Mouse (Mus musculus): Measurements from ENCODE around the gene Pard3b. TPM values are rescaled to one million over a fixed set of nuclear protein-coding genes. Genes with fewer than 3 reads are reported as not detected.

Gene Pard3b
- polyA plus RNA-seq, 1 experiment: 0.12 TPM

- TF ChIP-seq CTCF (IDR thresholded peaks at IDR 0.05; ENCODE audit: low read depth, low read length) (no peak), POLR2A (IDR thresholded peaks at IDR 0.05; ENCODE audit: borderline replicate concordance, low read depth, low read length) (no peak)
- Histone ChIP-seq H3K27ac (ENCODE audit: insufficient read depth, low read depth, low read length) (no peak overlapping the region), H3K4me3 (ENCODE audit: insufficient read depth, low read length) (no peak overlapping the region), H3K4me1 (ENCODE audit: control insufficient read depth, insufficient read depth, low read length) (peaks cover 7% of the 10 kb centered on the region)
Observed at GRCm38 (mm10) chr1:62325237-62325636, 686.6 kb downstream of the Pard3b start.

GRCm38 (mm10) chr1:62327743-62328142, 689.1 kb downstream of the Pard3b start:
- Histone ChIP-seq H3K27ac (ENCODE audit: insufficient read depth, low read depth, low read length) (no peak overlapping the region), H3K4me1 (ENCODE audit: control insufficient read depth, insufficient read depth, low read length) (peaks cover 7% of the 10 kb centered on the region), H3K4me3 (ENCODE audit: insufficient read depth, low read length) (no peak overlapping the region)
- TF ChIP-seq CTCF (IDR thresholded peaks at IDR 0.05; ENCODE audit: low read depth, low read length): no peak
- TF ChIP-seq POLR2A (IDR thresholded peaks at IDR 0.05; ENCODE audit: borderline replicate concordance, low read depth, low read length): no peak

GRCm38 (mm10) chr1:62328808-62329207, 690.2 kb downstream of the Pard3b start:
- H3K4me3 ChIP-seq (ENCODE audit: insufficient read depth, low read length): no peak overlapping the region
- no peak overlapping the region for H3K27ac ChIP-seq (ENCODE audit: insufficient read depth, low read depth, low read length)
- TF ChIP-seq POLR2A (IDR thresholded peaks at IDR 0.05; ENCODE audit: borderline replicate concordance, low read depth, low read length) (no peak), CTCF (IDR thresholded peaks at IDR 0.05; ENCODE audit: low read depth, low read length) (no peak)
- H3K4me1 ChIP-seq (ENCODE audit: control insufficient read depth, insufficient read depth, low read length): peaks cover 7% of the 10 kb centered on the region

- no peak overlapping the region for H3K27ac ChIP-seq (ENCODE audit: insufficient read depth, low read depth, low read length)
- no peak overlapping the region for H3K4me3 ChIP-seq (ENCODE audit: insufficient read depth, low read length)
- peaks cover 7% of the 10 kb centered on the region for H3K4me1 ChIP-seq (ENCODE audit: control insufficient read depth, insufficient read depth, low read length)
- TF ChIP-seq CTCF (IDR thresholded peaks at IDR 0.05; ENCODE audit: low read depth, low read length) (no peak), POLR2A (IDR thresholded peaks at IDR 0.05; ENCODE audit: borderline replicate concordance, low read depth, low read length) (no peak)
Observed at GRCm38 (mm10) chr1:62333016-62333415, 694.4 kb downstream of the Pard3b start.

- Histone ChIP-seq H3K4me1 (ENCODE audit: control insufficient read depth, insufficient read depth, low read length) (peaks cover under 1% of the 10 kb centered on the region; the same call in 1 of the 2 replicates), H3K27ac (ENCODE audit: insufficient read depth, low read depth, low read length) (no peak overlapping the region), H3K4me3 (ENCODE audit: insufficient read depth, low read length) (no peak overlapping the region)
- TF ChIP-seq CTCF (IDR thresholded peaks at IDR 0.05; ENCODE audit: low read depth, low read length) (no peak), POLR2A (IDR thresholded peaks at IDR 0.05; ENCODE audit: borderline replicate concordance, low read depth, low read length) (no peak)
Observed at GRCm38 (mm10) chr1:62334196-62334595, 695.6 kb downstream of the Pard3b start.

GRCm38 (mm10) chr1:62340261-62340660, 701.6 kb downstream of the Pard3b start:
- Histone ChIP-seq H3K4me1 (ENCODE audit: control insufficient read depth, insufficient read depth, low read length) (no peaks in the 10 kb centered on the region), H3K4me3 (ENCODE audit: insufficient read depth, low read length) (no peak overlapping the region), H3K27ac (ENCODE audit: insufficient read depth, low read depth, low read length) (no peak overlapping the region)
- TF ChIP-seq CTCF (IDR thresholded peaks at IDR 0.05; ENCODE audit: low read depth, low read length): no peak
- no peak for TF ChIP-seq POLR2A (IDR thresholded peaks at IDR 0.05; ENCODE audit: borderline replicate concordance, low read depth, low read length)

- no peak overlapping the region for H3K27ac ChIP-seq (ENCODE audit: insufficient read depth, low read depth, low read length)
- TF ChIP-seq CTCF (IDR thresholded peaks at IDR 0.05; ENCODE audit: low read depth, low read length): no peak
- TF ChIP-seq POLR2A (IDR thresholded peaks at IDR 0.05; ENCODE audit: borderline replicate concordance, low read depth, low read length): no peak
- no peaks in the 10 kb centered on the region for H3K4me1 ChIP-seq (ENCODE audit: control insufficient read depth, insufficient read depth, low read length)
- no peak overlapping the region for H3K4me3 ChIP-seq (ENCODE audit: insufficient read depth, low read length)
Observed at GRCm38 (mm10) chr1:62344286-62344685, 705.7 kb downstream of the Pard3b start.

- no peak overlapping the region for H3K4me3 ChIP-seq (ENCODE audit: insufficient read depth, low read length)
- TF ChIP-seq CTCF (IDR thresholded peaks at IDR 0.05; ENCODE audit: low read depth, low read length): no peak
- no peak for TF ChIP-seq POLR2A (IDR thresholded peaks at IDR 0.05; ENCODE audit: borderline replicate concordance, low read depth, low read length)
- no peaks in the 10 kb centered on the region for H3K4me1 ChIP-seq (ENCODE audit: control insufficient read depth, insufficient read depth, low read length)
- H3K27ac ChIP-seq (ENCODE audit: insufficient read depth, low read depth, low read length): no peak overlapping the region
Observed at GRCm38 (mm10) chr1:62348371-62348770, 709.7 kb downstream of the Pard3b start.

- no peak overlapping the region for H3K4me3 ChIP-seq (ENCODE audit: insufficient read depth, low read length)
- TF ChIP-seq CTCF (IDR thresholded peaks at IDR 0.05; ENCODE audit: low read depth, low read length) (no peak), POLR2A (IDR thresholded peaks at IDR 0.05; ENCODE audit: borderline replicate concordance, low read depth, low read length) (no peak)
- H3K4me1 ChIP-seq (ENCODE audit: control insufficient read depth, insufficient read depth, low read length): no peaks in the 10 kb centered on the region
- no peak overlapping the region for H3K27ac ChIP-seq (ENCODE audit: insufficient read depth, low read depth, low read length)
Observed at GRCm38 (mm10) chr1:62355496-62355895, 716.9 kb downstream of the Pard3b start.

GRCm38 (mm10) chr1:62374427-62375050, 735.9 kb downstream of the Pard3b start:
- Histone ChIP-seq H3K27ac (ENCODE audit: insufficient read depth, low read depth, low read length) (no peak overlapping the region), H3K4me3 (ENCODE audit: insufficient read depth, low read length) (no peak overlapping the region), H3K4me1 (ENCODE audit: control insufficient read depth, insufficient read depth, low read length) (peaks cover 6% of the 10 kb centered on the region)
- TF ChIP-seq POLR2A (IDR thresholded peaks at IDR 0.05; ENCODE audit: borderline replicate concordance, low read depth, low read length) (no peak), CTCF (IDR thresholded peaks at IDR 0.05; ENCODE audit: low read depth, low read length) (no peak)

Data from bone marrow macrophage, adult 2 months (primary cell).